Mouse (Mus musculus) midbrain, embryonic 16.5 days (tissue): Measurements from ENCODE around the gene Pdzd7. TPM values are rescaled to one million over a fixed set of nuclear protein-coding genes. Genes with fewer than 3 reads are reported as not detected.
A peak's percentile ranks its signal among the peaks of the same experiment; 100 is the strongest.
"Not testable (repeated sequence)": the region's sequence is repeated elsewhere in the genome, so short reads cannot be mapped to it uniquely, and the experiment has no call there.

Experiments used
- ATAC-seq: fragments of 200-750 bp; cut with Nextera tagmentation; 2 replicates; pipeline ENCODE4 v1.8.0; 2017; ENCODE audit warnings: moderate TSS enrichment
- H3K27ac ChIP-seq: fragments of 300-500 bp; sonication (generic); 2 replicates; pipeline ENCODE4 v1.5.1; 2014; ENCODE audit warnings: mild to moderate bottlenecking, low read length, mixed read lengths
- H3K27me3 ChIP-seq: fragments of 300-500 bp; sonication (generic); 2 replicates; pipeline ENCODE4 v1.6.1; 2014; ENCODE audit warnings: low read depth, low read length, mixed read lengths; ENCODE audit not compliant: control insufficient read depth, insufficient read depth
- H3K36me3 ChIP-seq: fragments of 300-500 bp; sonication (generic); 2 replicates; pipeline ENCODE4 v1.6.1; 2014; ENCODE audit warnings: mild to moderate bottlenecking, low read length, moderate library complexity, mixed read lengths; ENCODE audit not compliant: control insufficient read depth, insufficient read depth
- H3K4me1 ChIP-seq: fragments of 300-500 bp; sonication (generic); 2 replicates; pipeline ENCODE4 v1.6.1; 2014; ENCODE audit warnings: mild to moderate bottlenecking, low read length, mixed read lengths; ENCODE audit not compliant: control insufficient read depth, insufficient read depth
- H3K4me2 ChIP-seq: fragments of 300-500 bp; sonication (generic); 2 replicates; pipeline ENCODE4 v1.6.1; 2014; ENCODE audit warnings: mild to moderate bottlenecking, low read length, mixed read lengths
- H3K4me3 ChIP-seq: fragments of 300-500 bp; sonication (generic); 2 replicates; pipeline ENCODE4 v1.5.1; 2014; ENCODE audit warnings: low read depth, mild to moderate bottlenecking, low read length, moderate library complexity, mixed read lengths
- H3K9ac ChIP-seq: fragments of 300-500 bp; sonication (generic); 2 replicates; pipeline ENCODE4 v1.6.1; 2014; ENCODE audit warnings: low read depth, low read length, mixed read lengths
- H3K9me3 ChIP-seq: fragments of 300-500 bp; sonication (generic); replicated peaks from 2 replicates; pipeline ENCODE4 v1.6.1; 2014; ENCODE audit warnings: mild to moderate bottlenecking, low read length, mixed read lengths; ENCODE audit not compliant: control insufficient read depth, poor library complexity, severe bottlenecking
- WGBS: fragments of 180-500 bp; shearing (Covaris S2); extraction: QIAGEN DNeasy Blood & Tissue Kit; methylation state at CpG from one replicate; pipeline ENCODE4 v1.1.7; 2014; 5-methylcytosine and 5-hydroxymethylcytosine counted together
- polyA plus RNA-seq: library from polyadenylated mRNA; unstranded; fragments of >200 nt; fragmentation: Nextera tagmentation; extraction: Ambion mirVana; gene quantifications from 2 replicates; pipeline ENCODE4 v1.2.1, GENCODE M21; 2015

The Pdzd7 gene
- polyA plus RNA-seq, 1 experiment from 2014 or later = 3.9 TPM

- H3K4me2 ChIP-seq = no peak overlapping the region
- no peak overlapping the region for H3K27ac ChIP-seq
- no peak for ATAC-seq
- H3K27me3 ChIP-seq = peaks cover 1% of the 10 kb centered on the region; the same call in 1 of the 2 replicates
- no peaks in the 10 kb centered on the region for H3K36me3 ChIP-seq
- H3K9me3 ChIP-seq = no peaks in the 10 kb centered on the region
- H3K4me3 ChIP-seq = no peak overlapping the region
- 59% methylated on average over 13 of the region's 13 CpGs for WGBS
- H3K9ac ChIP-seq = peak overlapping the region; percentile 38; the same call in 1 of the 2 replicates
- no peaks in the 10 kb centered on the region for H3K4me1 ChIP-seq
Measured at GRCm38 (mm10) chr19:45040214-45040613, 5.3 kb downstream of the Pdzd7 start.

- H3K4me2 ChIP-seq, H3K27ac ChIP-seq, H3K27me3 ChIP-seq, H3K4me1 ChIP-seq, H3K9ac ChIP-seq, ATAC-seq, H3K4me3 ChIP-seq, H3K9me3 ChIP-seq, H3K36me3 ChIP-seq: not testable (repeated sequence)
- WGBS = 93% methylated on average over 7 of the region's 7 CpGs
Measured at GRCm38 (mm10) chr19:45038198-45038597, 7.3 kb downstream of the Pdzd7 start.

GRCm38 (mm10) chr19:45036867-45037266 lies 8.7 kb downstream of the Pdzd7 start:
- no peak for ATAC-seq
- H3K36me3 ChIP-seq = no peaks in the 10 kb centered on the region
- no peak overlapping the region for H3K27ac ChIP-seq
- H3K9me3 ChIP-seq = no peaks in the 10 kb centered on the region
- WGBS = 29% methylated on average over 16 of the region's 16 CpGs
- no peaks in the 10 kb centered on the region for H3K27me3 ChIP-seq
- no peak overlapping the region for H3K9ac ChIP-seq
- H3K4me1 ChIP-seq = 0 out of 2 replicates have a peak, but pooled peaks cover 2% of the 10 kb centered on the region
- no peak overlapping the region for H3K4me2 ChIP-seq
- H3K4me3 ChIP-seq = no peak overlapping the region

- H3K4me1 ChIP-seq = 0 out of 2 replicates have a peak, but pooled peaks cover 2% of the 10 kb centered on the region
- no peak overlapping the region for H3K4me2 ChIP-seq
- H3K9ac ChIP-seq = no peak overlapping the region
- H3K27me3 ChIP-seq = no peaks in the 10 kb centered on the region
- whole genome bisulfite sequencing = 49% methylated on average over 17 of the region's 17 CpGs
- H3K27ac ChIP-seq = no peak overlapping the region
- no peaks in the 10 kb centered on the region for H3K9me3 ChIP-seq
- no peak for ATAC-seq
- no peak overlapping the region for H3K4me3 ChIP-seq
- H3K36me3 ChIP-seq = 0 out of 2 replicates have a peak, but pooled peaks cover 1% of the 10 kb centered on the region
Measured at GRCm38 (mm10) chr19:45032570-45033332, 12.8 kb downstream of the Pdzd7 start.

GRCm38 (mm10) chr19:45031780-45032179 lies 13.7 kb downstream of the Pdzd7 start:
- Histone ChIP-seq H3K4me3 (no peak overlapping the region), H3K27ac (no peak overlapping the region), H3K9me3 (no peaks in the 10 kb centered on the region), H3K4me1 (0 out of 2 replicates have a peak, but pooled peaks cover 2% of the 10 kb centered on the region), H3K9ac (no peak overlapping the region), H3K27me3 (no peaks in the 10 kb centered on the region), H3K36me3 (0 out of 2 replicates have a peak, but pooled peaks cover 3% of the 10 kb centered on the region), H3K4me2 (no peak overlapping the region)
- ATAC-seq = no peak
- 23% methylated on average over 4 of the region's 4 CpGs for WGBS

- Histone ChIP-seq H3K4me3 (no peak overlapping the region), H3K9me3 (no peaks in the 10 kb centered on the region)
Measured at GRCm38 (mm10) chr19:45030746-45031693, 14.5 kb downstream of the Pdzd7 start.

GRCm38 (mm10) chr19:45030111-45030510 lies 15.4 kb downstream of the Pdzd7 start:
- peak; percentile 14; the same call in 1 of the 2 replicates for ATAC-seq
- no peaks in the 10 kb centered on the region for H3K27me3 ChIP-seq
- H3K9me3 ChIP-seq = no peaks in the 10 kb centered on the region
- no peak overlapping the region for H3K4me3 ChIP-seq
- 38% methylated on average over 8 of the region's 8 CpGs for WGBS
- H3K9ac ChIP-seq = no peak overlapping the region
- H3K4me2 ChIP-seq = no peak overlapping the region
- no peak overlapping the region for H3K27ac ChIP-seq
- peaks cover 13% of the 10 kb centered on the region; the same call in 1 of the 2 replicates for H3K36me3 ChIP-seq
- 0 out of 2 replicates have a peak, but pooled peaks cover 2% of the 10 kb centered on the region for H3K4me1 ChIP-seq

More at GRCm38 (mm10) chr19:45030746-45031693, 14.5 kb downstream of the Pdzd7 start:
- ATAC-seq = no peak; the same call in 1 of the 2 replicates
- H3K4me1 ChIP-seq = 0 out of 2 replicates have a peak, but pooled peaks cover 2% of the 10 kb centered on the region
- 42% methylated on average over 20 of the region's 20 CpGs for WGBS
- peaks cover 9% of the 10 kb centered on the region; the same call in 1 of the 2 replicates for H3K36me3 ChIP-seq
- H3K27ac ChIP-seq = no peak overlapping the region
- no peak overlapping the region for H3K9ac ChIP-seq
- no peaks in the 10 kb centered on the region for H3K27me3 ChIP-seq
- H3K4me2 ChIP-seq = peak overlapping the region; percentile 42

GRCm38 (mm10) chr19:45029571-45029970 lies 15.9 kb downstream of the Pdzd7 start:
- Histone ChIP-seq H3K4me1 (0 out of 2 replicates have a peak, but pooled peaks cover 2% of the 10 kb centered on the region), H3K36me3 (peaks cover 13% of the 10 kb centered on the region; the same call in 1 of the 2 replicates), H3K27ac (no peak overlapping the region), H3K4me3 (no peak overlapping the region), H3K27me3 (no peaks in the 10 kb centered on the region), H3K9me3 (no peaks in the 10 kb centered on the region), H3K4me2 (no peak overlapping the region), H3K9ac (no peak overlapping the region)
- no peak for ATAC-seq
- WGBS = 59% methylated on average over 9 of the region's 9 CpGs
